Mouse (Mus musculus): ENCODE results near the gene Wdr81.

The Wdr81 gene

GRCm38 (mm10) chr11:75438194-75438593 lies 16.3 kb downstream of the Wdr81 start:
- no peak for DNase-seq (ENCODE audit: low spot score in 2 of 2)

GRCm38 (mm10) chr11:75434138-75434537 lies 20.4 kb downstream of the Wdr81 start:
- no peak for DNase-seq (ENCODE audit: low spot score in 2 of 2)

GRCm38 (mm10) chr11:75431307-75431706 lies 23.2 kb downstream of the Wdr81 start:
- DNase-seq (ENCODE audit: low spot score in 2 of 2), result no peak

- DNase-seq (ENCODE audit: low spot score in 2 of 2), result peak; percentile 82
Measured at GRCm38 (mm10) chr11:75429019-75429705, 25.4 kb downstream of the Wdr81 start.

- DNase-seq (ENCODE audit: low spot score in 2 of 2), result no peak
Measured at GRCm38 (mm10) chr11:75424459-75424858, 30.1 kb downstream of the Wdr81 start.

GRCm38 (mm10) chr11:75424033-75424432 lies 30.5 kb downstream of the Wdr81 start:
- no peak for DNase-seq (ENCODE audit: low spot score in 2 of 2)

- no peak for DNase-seq (ENCODE audit: low spot score in 2 of 2)
Measured at GRCm38 (mm10) chr11:75423091-75423490, 31.4 kb downstream of the Wdr81 start.

- DNase-seq (ENCODE audit: low spot score in 2 of 2), result no peak
Measured at GRCm38 (mm10) chr11:75422013-75422792, 32.3 kb downstream of the Wdr81 start, which contains the start of gene Serpinf1. Serpinf1 (minus strand) TSS chr11:75422701.

GRCm38 (mm10) chr11:75421375-75422012 lies 33.0 kb downstream of the Wdr81 start:
- DNase-seq (ENCODE audit: low spot score in 2 of 2), result no peak

GRCm38 (mm10) chr11:75420810-75421374 lies 33.6 kb downstream of the Wdr81 start:
- no peak for DNase-seq (ENCODE audit: low spot score in 2 of 2)

GRCm38 (mm10) chr11:75420037-75420436 lies 34.5 kb downstream of the Wdr81 start:
- DNase-seq (ENCODE audit: low spot score in 2 of 2), result no peak

GRCm38 (mm10) chr11:75415994-75416393 lies 38.5 kb downstream of the Wdr81 start:
- DNase-seq (ENCODE audit: low spot score in 2 of 2), result peak; percentile 39

GRCm38 (mm10) chr11:75415096-75415495 lies 39.4 kb downstream of the Wdr81 start:
- DNase-seq (ENCODE audit: low spot score in 2 of 2), result peak; percentile 18 to 46

- no peak for DNase-seq (ENCODE audit: low spot score in 2 of 2)
Measured at GRCm38 (mm10) chr11:75410591-75410990, 43.9 kb downstream of the Wdr81 start.

- DNase-seq (ENCODE audit: low spot score in 2 of 2), result peak; percentile 58 to 64
Measured at GRCm38 (mm10) chr11:75409679-75410575, 44.6 kb downstream of the Wdr81 start.

- DNase-seq (ENCODE audit: low spot score in 2 of 2), result peak; percentile 51 to 60
Measured at GRCm38 (mm10) chr11:75406865-75407264, 47.7 kb downstream of the Wdr81 start.

- no peak for DNase-seq (ENCODE audit: low spot score in 2 of 2)
Measured at GRCm38 (mm10) chr11:75406104-75406503, 48.4 kb downstream of the Wdr81 start.

GRCm38 (mm10) chr11:75404801-75405200 lies 49.7 kb downstream of the Wdr81 start:
- no peak for DNase-seq (ENCODE audit: low spot score in 2 of 2)

- DNase-seq (ENCODE audit: low spot score in 2 of 2), result no peak
Measured at GRCm38 (mm10) chr11:75403301-75404052, 51.0 kb downstream of the Wdr81 start.

GRCm38 (mm10) chr11:75402271-75402690 lies 52.2 kb downstream of the Wdr81 start:
- peak; percentile 41 to 58 for DNase-seq (ENCODE audit: low spot score in 2 of 2)

Measured in spleen, postnatal 36 days (tissue).